Mouse (Mus musculus) E14TG2a.4 (cell line): Measurements from ENCODE around the gene Egf.

Source experiments
- CTCF ChIP-seq: conservative IDR thresholded peaks from 2 replicates; pipeline ENCODE4 v1.5.1; 2014; ENCODE audit warnings: low read length
- NANOG ChIP-seq: IDR thresholded peaks from 2 replicates; pipeline ENCODE4 v1.6.1; 2014; ENCODE audit warnings: borderline replicate concordance, low read length, mixed read lengths
- POU5F1 ChIP-seq: IDR thresholded peaks from 2 replicates; pipeline ENCODE4 v1.6.1; 2014; ENCODE audit warnings: low read length, borderline replicate concordance

GRCm38 (mm10) chr3:129695943-129696342 is 59.2 kb downstream of the Egf start:
- TF ChIP-seq NANOG = no peak
- TF ChIP-seq CTCF = no peak
- no peak for TF ChIP-seq POU5F1
